Mouse (Mus musculus) erythroid progenitor cell, adult 5-6 weeks (primary cell): ENCODE data around the gene Hspe1. TPM values are rescaled to one million over a fixed set of nuclear protein-coding genes. Genes with fewer than 3 reads are reported as not detected.
"Not testable (repeated sequence)": the region's sequence is repeated elsewhere in the genome, so short reads cannot be mapped to it uniquely, and the experiment has no call there.

ENCODE experiments used
- ATAC-seq: replicated peaks from 2 replicates; pipeline ENCODE4 v1.8.0; 2016; ENCODE audit warnings: moderate number of reproducible peaks, mild to moderate bottlenecking, moderate TSS enrichment, inconsistent platforms; ENCODE audit not compliant: poor library complexity, low FRiP score, severe bottlenecking
- total RNA-seq, 2 experiments: library from RNA; stranded (forward) in 1 of 2; stranded (reverse) in 1 of 2; fragments of 150-400 nt in 1 of 2; fragments of 186-747, 209-891 nt in 1 of 2; gene quantifications; 2 replicates each; pipeline versions ENCODE4 v1.2.3 to v1.2.4; 2015 to 2017; ENCODE audit warnings: low replicate concordance in 2 of 2

Gene Hspe1
- total RNA-seq (2015; ENCODE audit: low replicate concordance) (63.4 and 84.3 TPM in 2 replicates), total RNA-seq (2017; ENCODE audit: low replicate concordance) (40.1 and 54.0 TPM in 2 replicates)

DNA sequence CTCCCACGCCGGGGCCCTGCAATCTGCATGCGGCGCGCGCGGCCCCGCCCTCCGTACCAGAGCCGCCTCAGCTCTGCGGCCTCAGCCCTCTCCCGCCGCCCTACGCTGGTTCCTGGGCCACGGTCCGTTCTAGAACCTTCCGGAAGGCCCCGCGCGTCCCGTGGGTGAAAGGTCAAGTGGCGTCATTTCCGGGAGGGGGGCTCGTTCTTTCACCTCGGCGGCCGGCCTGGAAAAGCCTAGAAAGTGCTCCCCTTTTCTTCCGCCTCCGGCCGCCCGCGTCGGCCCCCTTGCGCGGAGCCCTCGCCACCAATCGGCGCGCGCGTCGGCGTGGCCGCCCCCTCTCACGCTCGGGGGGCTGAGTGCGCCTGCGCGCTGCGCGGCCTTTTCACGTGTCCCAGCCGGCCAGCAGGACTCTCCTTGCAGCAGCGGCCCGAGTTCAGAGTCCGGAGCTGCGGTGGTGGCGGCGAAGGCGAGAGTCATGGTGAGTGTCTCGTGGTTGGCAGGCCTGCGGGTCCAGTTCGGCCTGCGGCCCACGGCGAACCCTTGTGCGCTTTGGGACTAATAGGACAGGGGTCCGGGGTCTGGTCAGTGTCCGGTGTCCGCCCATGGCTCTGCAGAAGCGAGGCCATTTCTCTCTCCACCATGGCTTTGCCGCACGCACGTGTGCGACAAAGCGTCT is at the start of gene Hspe1, which contains the start of gene Hspd1:
Gene Hspe1 (plus strand): TSS at position 201 of the 679 bp plus-strand sequence.
Gene Hspd1 (minus strand): TSS at position 312 of the 679 bp plus-strand sequence.
- ATAC-seq, result peak; percentile 87

DNA sequence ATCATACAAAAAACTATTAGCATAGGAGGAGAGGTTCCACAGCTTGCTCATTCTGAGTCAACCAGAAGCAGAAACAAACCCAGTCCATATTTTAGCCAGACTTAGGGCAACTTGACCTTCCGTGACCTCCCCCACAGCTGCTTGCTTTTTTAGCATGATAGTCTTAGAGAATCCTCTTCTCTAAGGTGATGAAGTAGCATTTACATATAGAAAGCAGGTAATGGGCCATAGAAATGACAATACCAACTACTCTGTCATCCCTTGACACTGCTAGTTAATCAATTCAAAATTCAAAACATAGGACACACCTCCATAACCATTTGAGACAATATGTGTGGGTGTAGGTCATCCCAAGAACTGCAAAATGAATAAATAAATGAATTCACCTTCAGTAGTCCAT is 48.0 kb upstream of the Hspe1 start:
- ATAC-seq, result no peak

- 0 out of 2 replicates have a peak, but pooled peaks have one; percentile 34 for ATAC-seq
These were observed 46.2 kb upstream of the Hspe1 start for GRCm38 (mm10) chr1:55041691-55042090.

- ATAC-seq, result no peak
These were observed 45.7 kb upstream of the Hspe1 start for GRCm38 (mm10) chr1:55042246-55042645.

DNA sequence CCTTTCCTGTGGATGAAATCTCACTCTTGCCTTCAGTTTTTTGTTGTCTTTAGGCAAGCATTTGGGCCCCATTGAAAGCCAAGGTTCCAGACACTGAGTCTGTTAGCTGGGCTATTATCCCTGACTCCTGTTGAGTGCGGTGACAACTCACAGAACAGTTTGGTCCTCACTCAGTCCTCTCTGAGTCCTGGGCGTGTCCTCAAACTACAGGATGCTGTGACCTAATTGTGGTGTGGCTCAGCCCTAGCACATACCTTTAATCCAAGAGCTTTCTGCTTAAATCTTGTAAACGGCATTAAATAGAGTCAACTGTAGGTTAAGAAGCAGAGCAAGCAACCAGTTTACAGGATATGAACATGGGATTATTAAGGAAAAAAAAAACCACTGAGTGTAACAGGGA is 44.8 kb upstream of the Hspe1 start:
- no peak for ATAC-seq

- ATAC-seq, result no peak
These were observed 38.9 kb upstream of the Hspe1 start for GRCm38 (mm10) chr1:55048841-55049587.

GRCm38 (mm10) chr1:55051671-55052070 is 36.3 kb upstream of the Hspe1 start:
- ATAC-seq, result no peak

DNA sequence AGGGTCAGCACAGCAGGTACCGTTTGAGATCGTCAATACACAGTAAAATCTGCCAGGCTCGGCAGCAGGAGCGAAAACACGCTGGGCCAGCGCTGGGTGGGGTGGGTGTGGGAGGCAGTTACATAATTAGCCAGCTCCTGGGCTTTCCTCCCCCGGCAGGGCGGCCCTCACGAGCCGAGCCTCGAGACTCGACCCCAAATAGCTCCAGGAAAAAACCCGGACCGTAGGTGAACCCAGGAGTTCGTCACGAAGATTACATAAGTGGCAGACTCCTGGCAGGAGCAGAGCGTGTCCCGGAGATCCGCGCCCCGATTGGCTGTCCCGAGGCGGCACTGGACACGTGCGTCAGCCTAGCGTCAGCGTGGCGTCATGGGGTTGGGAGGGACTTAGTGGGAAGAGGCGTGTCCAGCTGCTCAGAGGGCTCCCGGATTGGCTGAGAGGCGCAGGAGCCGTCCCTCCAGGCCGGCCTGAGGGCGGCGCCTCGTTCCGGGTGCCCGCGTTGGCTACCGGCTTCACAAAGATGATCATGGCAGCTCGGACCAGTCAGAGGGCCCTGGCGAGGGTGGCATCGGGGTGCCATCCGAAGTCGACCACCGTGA is 35.5 kb upstream of the Hspe1 start, which contains the start of gene Coq10b:
Gene Coq10b (plus strand): TSS at position 416 of the 599 bp plus-strand sequence.
- ATAC-seq, result peak; percentile 97

GRCm38 (mm10) chr1:55053005-55053404 is 34.9 kb upstream of the Hspe1 start:
- ATAC-seq, result peak; percentile 82

- no peak for ATAC-seq
These were observed 34.3 kb upstream of the Hspe1 start for GRCm38 (mm10) chr1:55053596-55053995.

- ATAC-seq, result no peak
These were observed 32.4 kb upstream of the Hspe1 start for GRCm38 (mm10) chr1:55055322-55056115.

GRCm38 (mm10) chr1:55058383-55058782 is 29.5 kb upstream of the Hspe1 start:
- not testable (repeated sequence) for ATAC-seq

GRCm38 (mm10) chr1:55061099-55061498 is 26.8 kb upstream of the Hspe1 start:
- peak; percentile 50 for ATAC-seq

- no peak for ATAC-seq
These were observed 26.2 kb upstream of the Hspe1 start for GRCm38 (mm10) chr1:55061772-55062171.

GRCm38 (mm10) chr1:55072328-55072727 is 15.6 kb upstream of the Hspe1 start:
- ATAC-seq, result not testable (repeated sequence)

GRCm38 (mm10) chr1:55074757-55075156 is 13.2 kb upstream of the Hspe1 start:
- ATAC-seq, result no peak

DNA sequence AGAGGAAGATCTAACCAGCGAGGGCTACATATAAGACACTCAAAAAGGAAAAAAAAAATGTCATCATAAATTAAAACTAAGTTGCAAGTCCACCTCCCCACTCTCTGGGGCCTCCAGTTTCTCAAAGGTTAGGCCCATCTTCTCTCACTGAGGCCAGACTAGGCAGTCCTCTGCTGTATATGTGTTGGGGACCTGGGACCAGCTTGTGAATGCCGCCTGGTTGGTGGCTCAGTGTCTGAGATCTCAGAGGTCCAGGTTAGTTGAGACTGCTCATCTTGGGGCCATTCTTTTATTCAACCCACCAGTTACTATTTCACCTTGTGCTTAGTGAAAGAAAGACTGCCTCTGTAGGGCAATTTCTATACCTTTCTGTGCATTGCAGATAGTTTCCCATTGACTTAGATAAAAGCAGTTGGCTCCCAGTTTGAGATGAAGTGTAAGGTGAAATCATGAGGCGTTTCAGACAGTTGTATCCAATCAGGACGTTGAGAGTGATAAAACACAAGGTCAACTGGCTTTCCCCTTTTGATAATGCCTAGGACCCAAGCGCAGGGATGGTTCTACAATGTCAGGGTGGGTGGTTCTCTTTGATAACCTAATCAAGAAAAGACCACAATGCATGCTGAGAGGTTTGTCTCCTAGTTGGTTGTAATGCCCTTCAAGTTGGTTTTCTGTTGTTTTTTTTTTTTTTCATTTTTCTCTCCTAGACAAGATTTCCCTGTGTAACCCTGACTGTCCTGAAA is 12.1 kb upstream of the Hspe1 start:
- ATAC-seq, result 0 out of 2 replicates have a peak, but pooled peaks have one; percentile 25

- ATAC-seq, result no peak
These were observed 11.6 kb upstream of the Hspe1 start for GRCm38 (mm10) chr1:55076395-55076743.
